Mouse (Mus musculus): ENCODE data around the gene Secisbp2l. TPM values are rescaled to one million over a fixed set of nuclear protein-coding genes. Genes with fewer than 3 reads are reported as not detected.

Gene Secisbp2l
- total and polyA plus RNA-seq, 2 experiments from 2014 or later = 26.6 to 43.5 TPM

GRCm38 (mm10) chr2:125788351-125788750, 5.7 kb upstream of the Secisbp2l start:
- Histone ChIP-seq H3K4me2 (ENCODE audit: low read depth, low read length) (no peak overlapping the region), H3K27ac (no peak overlapping the region), H3K9me3 (ENCODE audit: low read length) (no peaks in the 10 kb centered on the region), H3K4me3 (ENCODE audit: low read length) (no peak overlapping the region), H3K4me1 (ENCODE audit: insufficient read depth, low read length) (no peaks in the 10 kb centered on the region), H3K9ac (replicated peaks; ENCODE audit: low read length) (no peak overlapping the region), H3K27me3 (ENCODE audit: insufficient read depth, low read length) (no peaks in the 10 kb centered on the region), H3K36me3 (ENCODE audit: insufficient read depth, low read length) (no peaks in the 10 kb centered on the region)
- DNase-seq (ENCODE audit: low spot score) = no peak
- no peak for TF ChIP-seq CTCF (IDR thresholded peaks at IDR 0.05; ENCODE audit: low read depth)
- no peak for ATAC-seq

DNA sequence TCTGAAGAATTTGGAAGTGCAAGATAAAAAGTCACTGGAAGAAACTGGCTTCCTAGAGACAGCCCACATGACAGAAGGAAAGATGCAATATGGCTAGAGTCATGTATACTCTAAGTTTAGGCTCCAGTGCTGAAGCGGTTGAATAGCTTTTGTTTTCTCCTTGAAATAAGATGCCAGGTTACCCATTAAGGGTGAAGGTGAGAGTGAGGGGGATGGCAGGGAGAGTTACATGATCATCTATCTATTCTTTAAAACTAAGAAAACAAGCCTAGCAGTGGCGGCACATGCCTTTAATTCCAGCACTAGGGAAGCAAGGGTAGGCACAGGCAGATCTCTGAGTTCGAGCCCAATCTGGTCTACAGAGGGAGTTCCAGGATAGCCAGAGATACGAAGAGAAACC, 2.4 kb upstream of the Secisbp2l start:
- H3K4me2 ChIP-seq (ENCODE audit: low read depth, low read length) = no peak overlapping the region
- no peaks in the 10 kb centered on the region for H3K9me3 ChIP-seq (ENCODE audit: low read length)
- peaks cover 6% of the 10 kb centered on the region for H3K4me1 ChIP-seq (ENCODE audit: insufficient read depth, low read length)
- ATAC-seq (no peak), DNase-seq (ENCODE audit: low spot score) (no peak)
- H3K36me3 ChIP-seq (ENCODE audit: insufficient read depth, low read length) = no peaks in the 10 kb centered on the region
- no peaks in the 10 kb centered on the region for H3K27me3 ChIP-seq (ENCODE audit: insufficient read depth, low read length)
- no peak overlapping the region for H3K27ac ChIP-seq
- no peak overlapping the region for H3K4me3 ChIP-seq (ENCODE audit: low read length)
- no peak for TF ChIP-seq CTCF (IDR thresholded peaks at IDR 0.05; ENCODE audit: low read depth)
- 79% methylated on average over 4 of the region's 4 CpGs for WGBS
- H3K9ac ChIP-seq (replicated peaks; ENCODE audit: low read length) = no peak overlapping the region

DNA sequence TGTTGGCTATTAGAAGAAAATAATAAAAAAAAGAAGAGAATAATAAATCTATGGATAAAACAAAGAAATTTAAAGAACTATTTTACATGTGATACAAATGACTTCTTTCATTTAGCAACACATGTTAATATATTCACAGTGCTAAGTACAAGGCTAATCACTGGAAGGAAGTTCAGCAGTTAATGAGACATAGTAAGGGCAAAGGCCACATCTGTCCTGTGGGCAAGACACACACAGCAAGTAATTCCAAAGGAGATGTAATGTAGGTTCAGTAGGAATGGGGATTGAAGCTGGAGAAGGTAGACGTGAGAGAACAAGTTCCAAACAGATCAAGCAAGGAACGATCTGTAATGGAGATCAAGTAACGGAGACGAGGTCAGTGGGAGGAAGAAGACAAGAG, 1.7 kb upstream of the Secisbp2l start:
- Histone ChIP-seq H3K4me1 (ENCODE audit: insufficient read depth, low read length) (peaks cover 6% of the 10 kb centered on the region), H3K36me3 (ENCODE audit: insufficient read depth, low read length) (no peaks in the 10 kb centered on the region), H3K4me3 (ENCODE audit: low read length) (no peak overlapping the region), H3K4me2 (ENCODE audit: low read depth, low read length) (no peak overlapping the region), H3K27ac (no peak overlapping the region), H3K9me3 (ENCODE audit: low read length) (no peaks in the 10 kb centered on the region), H3K27me3 (ENCODE audit: insufficient read depth, low read length) (no peaks in the 10 kb centered on the region), H3K9ac (replicated peaks; ENCODE audit: low read length) (no peak overlapping the region)
- no peak for TF ChIP-seq CTCF (IDR thresholded peaks at IDR 0.05; ENCODE audit: low read depth)
- ATAC-seq (no peak), DNase-seq (ENCODE audit: low spot score) (no peak)
- 88% methylated on average over 4 of the region's 4 CpGs for WGBS

DNA sequence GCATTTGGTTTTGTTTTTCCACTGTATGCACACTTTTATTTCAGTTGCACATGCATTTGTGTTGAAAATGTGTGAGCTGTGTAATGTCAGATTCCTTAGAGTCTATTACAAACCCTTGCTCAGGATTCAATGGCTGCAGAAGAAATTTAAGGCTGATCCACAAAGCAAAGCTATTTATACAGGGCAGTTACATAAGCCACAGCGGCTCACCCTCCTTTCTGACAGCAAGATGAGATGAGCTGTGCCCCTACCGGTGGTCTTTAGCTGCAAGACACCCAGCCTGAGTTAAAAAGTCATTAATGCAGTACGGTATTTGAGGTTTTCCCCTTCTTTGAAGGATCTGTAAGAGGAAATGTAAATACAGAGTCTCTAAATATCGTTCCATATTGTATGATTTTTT, 1.2 kb upstream of the Secisbp2l start:
- no peak overlapping the region for H3K4me2 ChIP-seq (ENCODE audit: low read depth, low read length)
- H3K9me3 ChIP-seq (ENCODE audit: low read length) = no peaks in the 10 kb centered on the region
- H3K27me3 ChIP-seq (ENCODE audit: insufficient read depth, low read length) = no peaks in the 10 kb centered on the region
- WGBS = 53% methylated on average over 4 of the region's 4 CpGs
- DNase-seq (ENCODE audit: low spot score) (peak; percentile 22), ATAC-seq (no peak)
- peaks cover 6% of the 10 kb centered on the region for H3K4me1 ChIP-seq (ENCODE audit: insufficient read depth, low read length)
- H3K27ac ChIP-seq = no peak overlapping the region
- H3K4me3 ChIP-seq (ENCODE audit: low read length) = no peak overlapping the region
- no peaks in the 10 kb centered on the region for H3K36me3 ChIP-seq (ENCODE audit: insufficient read depth, low read length)
- no peak; the same call in 1 of the 2 replicates for TF ChIP-seq CTCF (IDR thresholded peaks at IDR 0.05; ENCODE audit: low read depth)
- H3K9ac ChIP-seq (replicated peaks; ENCODE audit: low read length) = no peak overlapping the region

DNA sequence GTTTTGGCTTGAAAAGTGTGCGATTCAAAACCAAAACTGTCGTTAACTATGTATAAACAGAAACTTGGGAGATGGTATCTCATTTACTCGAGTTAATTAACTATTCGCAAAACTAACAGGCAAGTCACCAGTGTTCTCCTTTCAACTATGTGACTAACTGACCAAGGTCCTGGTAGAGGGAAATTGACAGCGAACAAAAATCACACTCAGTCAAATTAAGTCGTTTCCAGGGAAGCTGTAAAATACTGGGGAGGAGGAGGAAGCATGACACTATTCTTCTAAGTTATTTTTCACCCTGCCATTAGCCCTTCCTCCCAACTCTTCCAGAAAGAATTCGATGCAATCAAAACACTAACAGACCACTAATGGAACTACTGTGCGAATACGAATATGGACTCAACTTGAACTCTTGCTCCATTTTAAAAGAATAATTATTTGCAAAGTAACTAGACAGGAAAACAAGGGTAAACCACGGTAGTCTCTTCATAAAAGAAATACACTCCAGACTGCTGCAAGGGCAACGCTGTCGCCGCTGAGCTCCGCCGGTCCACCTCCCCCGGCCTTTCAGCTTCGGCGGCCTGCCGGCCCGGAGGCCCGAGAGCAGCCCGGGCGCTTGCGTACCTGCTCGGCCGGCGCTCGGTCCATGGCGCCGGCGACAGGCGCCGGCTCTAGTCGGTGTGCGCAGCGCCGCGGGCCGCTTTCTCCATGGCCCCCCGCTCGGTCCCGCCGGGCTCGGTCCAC, 522 bp downstream of the Secisbp2l start:
- Histone ChIP-seq H3K4me1 (ENCODE audit: insufficient read depth, low read length) (peaks cover 6% of the 10 kb centered on the region), H3K36me3 (ENCODE audit: insufficient read depth, low read length) (no peaks in the 10 kb centered on the region), H3K27me3 (ENCODE audit: insufficient read depth, low read length) (no peaks in the 10 kb centered on the region), H3K9ac (replicated peaks; ENCODE audit: low read length) (peak overlapping the region; percentile 70), H3K4me3 (ENCODE audit: low read length) (peak overlapping the region; percentile 65), H3K27ac (peak overlapping the region; percentile 79), H3K9me3 (ENCODE audit: low read length) (no peaks in the 10 kb centered on the region), H3K4me2 (ENCODE audit: low read depth, low read length) (peak overlapping the region; percentile 79)
- WGBS = 3% methylated on average over 44 of the region's 44 CpGs
- ATAC-seq = no peak; the same call in 1 of the 2 replicates
- no peak for TF ChIP-seq CTCF (IDR thresholded peaks at IDR 0.05; ENCODE audit: low read depth)
- DNase-seq (ENCODE audit: low spot score) = no peak

DNA sequence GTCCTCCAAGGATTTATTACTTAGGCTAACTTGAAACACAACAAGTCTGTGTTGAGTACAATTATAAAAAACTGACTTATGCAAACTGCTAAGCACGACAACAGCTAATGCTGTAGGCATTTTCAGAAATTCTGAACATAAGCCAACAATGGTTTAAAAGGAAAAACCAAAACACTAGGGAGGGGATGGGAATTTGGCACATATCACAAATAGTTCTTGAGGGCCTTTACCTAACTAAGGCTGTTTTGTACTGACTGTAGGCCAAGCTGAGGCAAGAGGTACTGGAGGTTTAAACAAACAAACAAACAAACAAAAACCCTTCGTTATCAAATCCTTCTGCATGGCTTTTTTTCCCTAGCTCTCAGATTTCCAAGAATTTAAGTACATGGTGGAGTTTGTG, 1.7 kb downstream of the Secisbp2l start:
- Histone ChIP-seq H3K36me3 (ENCODE audit: insufficient read depth, low read length) (no peaks in the 10 kb centered on the region), H3K4me3 (ENCODE audit: low read length) (peak overlapping the region; percentile 65), H3K4me2 (ENCODE audit: low read depth, low read length) (peak overlapping the region; percentile 79), H3K27me3 (ENCODE audit: insufficient read depth, low read length) (no peaks in the 10 kb centered on the region), H3K27ac (no peak overlapping the region), H3K9me3 (ENCODE audit: low read length) (no peaks in the 10 kb centered on the region), H3K4me1 (ENCODE audit: insufficient read depth, low read length) (peaks cover 6% of the 10 kb centered on the region), H3K9ac (replicated peaks; ENCODE audit: low read length) (peak overlapping the region; percentile 70)
- DNase-seq (ENCODE audit: low spot score) (no peak), ATAC-seq (no peak)
- 56% methylated on average over 2 of the region's 2 CpGs for WGBS
- no peak for TF ChIP-seq CTCF (IDR thresholded peaks at IDR 0.05; ENCODE audit: low read depth)

GRCm38 (mm10) chr2:125778380-125778779, 4.3 kb downstream of the Secisbp2l start:
- no peak overlapping the region for H3K27ac ChIP-seq
- DNase-seq (ENCODE audit: low spot score) = no peak
- H3K36me3 ChIP-seq (ENCODE audit: insufficient read depth, low read length) = peaks cover 9% of the 10 kb centered on the region; the same call in 1 of the 2 replicates
- 85% methylated on average over 12 of the region's 12 CpGs for WGBS
- H3K4me2 ChIP-seq (ENCODE audit: low read depth, low read length) = no peak overlapping the region
- no peak for TF ChIP-seq CTCF (IDR thresholded peaks at IDR 0.05; ENCODE audit: low read depth)
- H3K27me3 ChIP-seq (ENCODE audit: insufficient read depth, low read length) = no peaks in the 10 kb centered on the region
- peaks cover 6% of the 10 kb centered on the region for H3K4me1 ChIP-seq (ENCODE audit: insufficient read depth, low read length)
- no peak for ATAC-seq
- no peaks in the 10 kb centered on the region for H3K9me3 ChIP-seq (ENCODE audit: low read length)
- H3K9ac ChIP-seq (replicated peaks; ENCODE audit: low read length) = no peak overlapping the region
- no peak overlapping the region for H3K4me3 ChIP-seq (ENCODE audit: low read length)

Measured in hindbrain, postnatal 0 days (tissue).